Mouse (Mus musculus) spleen, postnatal 36 days (tissue): ENCODE measurements around the gene Dop1b.

Source experiments
- DNase-seq, 2 experiments: peaks; one replicate each; pipeline ENCODE4 v3.0.0; 2022; ENCODE audit warnings: low spot score in 2 of 2, mixed read lengths in 1 of 2

Dop1b gene

GRCm38 (mm10) chr16:93712966-93713365 lies 1.3 kb downstream of the Dop1b start:
- DNase-seq = no peak

- peak in 1 of 2 experiments; percentile 23 for DNase-seq
Measured at GRCm38 (mm10) chr16:93714426-93714825, 2.7 kb downstream of the Dop1b start.

GRCm38 (mm10) chr16:93715826-93716225 lies 4.1 kb downstream of the Dop1b start:
- no peak for DNase-seq

GRCm38 (mm10) chr16:93717299-93717703 lies 5.6 kb downstream of the Dop1b start:
- peak; percentile 44 to 68 for DNase-seq

GRCm38 (mm10) chr16:93721771-93722170 lies 10.1 kb downstream of the Dop1b start:
- DNase-seq = no peak

GRCm38 (mm10) chr16:93722476-93722875 lies 10.8 kb downstream of the Dop1b start:
- no peak for DNase-seq

- DNase-seq = no peak
Measured at GRCm38 (mm10) chr16:93725417-93726144, 13.9 kb downstream of the Dop1b start.

- no peak for DNase-seq
Measured at GRCm38 (mm10) chr16:93726186-93726585, 14.5 kb downstream of the Dop1b start.

GRCm38 (mm10) chr16:93728676-93729075 lies 17.0 kb downstream of the Dop1b start:
- DNase-seq = no peak

GRCm38 (mm10) chr16:93729801-93730721 lies 18.4 kb downstream of the Dop1b start:
- no peak for DNase-seq

GRCm38 (mm10) chr16:93731310-93731709 lies 19.6 kb downstream of the Dop1b start:
- no peak for DNase-seq

GRCm38 (mm10) chr16:93732875-93733569 lies 21.3 kb downstream of the Dop1b start:
- DNase-seq = no peak

- DNase-seq = no peak
Measured at GRCm38 (mm10) chr16:93739251-93739650, 27.5 kb downstream of the Dop1b start.

GRCm38 (mm10) chr16:93742903-93743302 lies 31.2 kb downstream of the Dop1b start:
- DNase-seq = no peak

GRCm38 (mm10) chr16:93744049-93744490 lies 32.4 kb downstream of the Dop1b start:
- DNase-seq = peak; percentile 11 to 17

- peak; percentile 42 to 61 for DNase-seq
Measured at GRCm38 (mm10) chr16:93744804-93745340, 33.2 kb downstream of the Dop1b start.

- DNase-seq = no peak
Measured at GRCm38 (mm10) chr16:93746397-93746796, 34.7 kb downstream of the Dop1b start.

- DNase-seq = no peak
Measured at GRCm38 (mm10) chr16:93746957-93747356, 35.3 kb downstream of the Dop1b start.

GRCm38 (mm10) chr16:93747421-93747820 lies 35.7 kb downstream of the Dop1b start:
- DNase-seq = no peak

GRCm38 (mm10) chr16:93749147-93749910 lies 37.6 kb downstream of the Dop1b start:
- DNase-seq = no peak

GRCm38 (mm10) chr16:93750464-93750863 lies 38.8 kb downstream of the Dop1b start:
- no peak for DNase-seq
